Mouse (Mus musculus) liver, postnatal 0 days (tissue): ENCODE measurements around the gene Hs3st5.

ENCODE experiments used
- CTCF ChIP-seq: sonication (generic); IDR thresholded peaks from 2 replicates; pipeline ENCODE4 v1.5.1; 2016; ENCODE audit warnings: antibody characterized with exemption, low read depth
- EP300 ChIP-seq: IDR thresholded peaks from 2 replicates; pipeline ENCODE4 v1.6.1; 2016; ENCODE audit warnings: antibody characterized with exemption, low read depth, mild to moderate bottlenecking

GRCm38 (mm10) chr10:36572540-36572939 lies 65.9 kb downstream of the Hs3st5 start:
- TF ChIP-seq CTCF (no peak), EP300 (no peak)
